Mouse (Mus musculus): Measurements from ENCODE around the gene Casd1.
A peak's percentile ranks its signal among the peaks of the same experiment; 100 is the strongest.
"Not testable (repeated sequence)": the region's sequence is repeated elsewhere in the genome, so short reads cannot be mapped to it uniquely, and the experiment has no call there.

Gene Casd1

GRCm38 (mm10) chr6:4617911-4618310, 17.3 kb downstream of the Casd1 start:
- DNase-seq = peak; percentile 44

- no peak for DNase-seq
These were observed 30.8 kb downstream of the Casd1 start for GRCm38 (mm10) chr6:4631464-4631863.

- DNase-seq = no peak
These were observed 32.5 kb downstream of the Casd1 start for GRCm38 (mm10) chr6:4633189-4633588.

GRCm38 (mm10) chr6:4634804-4635203, 34.2 kb downstream of the Casd1 start:
- DNase-seq = no peak

- DNase-seq = no peak
These were observed 41.4 kb downstream of the Casd1 start for GRCm38 (mm10) chr6:4642068-4642467.

- DNase-seq = no peak
These were observed 46.7 kb downstream of the Casd1 start for GRCm38 (mm10) chr6:4647351-4647750.

- peak; percentile 2 for DNase-seq
These were observed 52.0 kb downstream of the Casd1 start for GRCm38 (mm10) chr6:4652596-4653134.

GRCm38 (mm10) chr6:4653741-4654140, 53.1 kb downstream of the Casd1 start:
- DNase-seq = not testable (repeated sequence)

GRCm38 (mm10) chr6:4655466-4655865, 54.8 kb downstream of the Casd1 start:
- no peak for DNase-seq

- DNase-seq = no peak
These were observed 55.3 kb downstream of the Casd1 start for GRCm38 (mm10) chr6:4655924-4656323.

- DNase-seq = no peak
These were observed 58.2 kb downstream of the Casd1 start for GRCm38 (mm10) chr6:4658861-4659260.

GRCm38 (mm10) chr6:4663516-4663915, 62.9 kb downstream of the Casd1 start:
- no peak for DNase-seq

- DNase-seq = no peak
These were observed 63.7 kb downstream of the Casd1 start for GRCm38 (mm10) chr6:4664313-4664712.

GRCm38 (mm10) chr6:4665154-4665553, 64.5 kb downstream of the Casd1 start:
- DNase-seq = no peak

- DNase-seq = no peak
These were observed 76.7 kb downstream of the Casd1 start for GRCm38 (mm10) chr6:4677356-4677761.

- DNase-seq = no peak
These were observed 79.3 kb downstream of the Casd1 start for GRCm38 (mm10) chr6:4679981-4680380.

GRCm38 (mm10) chr6:4680576-4680975, 79.9 kb downstream of the Casd1 start:
- DNase-seq = no peak

GRCm38 (mm10) chr6:4684706-4685340, 84.2 kb downstream of the Casd1 start:
- no peak for DNase-seq

GRCm38 (mm10) chr6:4690438-4690837, 89.8 kb downstream of the Casd1 start:
- DNase-seq = no peak
